Mouse (Mus musculus) B cell, adult 2 months (primary cell): ENCODE results near the gene Exoc2.

Source experiments
- DNase-seq, 2 experiments: peaks; one replicate each; pipeline ENCODE4 v3.0.0; 2022

The Exoc2 gene

DNA sequence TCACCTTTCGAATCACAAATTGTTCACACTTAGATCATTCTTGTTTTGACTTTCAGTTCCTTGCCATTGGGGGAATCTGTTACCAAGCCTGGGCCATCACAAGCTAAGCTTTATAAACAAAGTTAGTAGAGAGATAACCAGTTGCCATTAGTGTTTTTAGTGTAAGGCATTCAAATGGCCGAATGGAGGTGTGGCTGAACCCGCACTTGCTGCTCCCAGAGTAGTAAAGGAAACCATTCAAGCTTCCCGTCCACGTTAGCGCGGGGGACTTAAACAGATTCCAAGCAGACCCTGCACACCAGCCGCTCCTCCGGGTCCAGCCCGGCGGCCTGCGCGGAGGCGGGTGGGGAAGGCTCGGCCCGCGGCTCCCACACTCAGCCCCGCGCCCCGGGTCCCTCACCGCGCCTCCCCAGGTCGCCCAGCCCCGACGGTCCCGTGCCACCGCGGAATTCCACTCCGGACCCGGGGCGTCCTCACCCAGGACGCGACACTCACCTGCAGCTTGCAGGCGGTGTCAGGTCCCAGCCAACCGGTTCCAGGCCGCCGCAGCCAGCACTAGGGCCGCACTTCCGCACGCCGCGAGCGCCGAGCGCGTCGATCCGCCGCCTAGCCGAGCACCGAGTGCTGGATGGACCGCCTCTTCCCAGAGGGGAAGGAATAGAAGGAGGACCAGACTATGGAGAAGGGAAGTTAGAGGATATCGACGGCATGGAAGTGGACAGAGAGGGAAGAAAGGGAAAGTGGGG, at the start of gene Exoc2, which contains the start of gene Gm5447:
Gene Exoc2, minus strand, starts transcription at position 593 of the 746 bp plus-strand sequence.
Gene Gm5447, plus strand, starts transcription at position 704 of the 746 bp plus-strand sequence.
- DNase-seq: peak; percentile 82 to 85

DNA sequence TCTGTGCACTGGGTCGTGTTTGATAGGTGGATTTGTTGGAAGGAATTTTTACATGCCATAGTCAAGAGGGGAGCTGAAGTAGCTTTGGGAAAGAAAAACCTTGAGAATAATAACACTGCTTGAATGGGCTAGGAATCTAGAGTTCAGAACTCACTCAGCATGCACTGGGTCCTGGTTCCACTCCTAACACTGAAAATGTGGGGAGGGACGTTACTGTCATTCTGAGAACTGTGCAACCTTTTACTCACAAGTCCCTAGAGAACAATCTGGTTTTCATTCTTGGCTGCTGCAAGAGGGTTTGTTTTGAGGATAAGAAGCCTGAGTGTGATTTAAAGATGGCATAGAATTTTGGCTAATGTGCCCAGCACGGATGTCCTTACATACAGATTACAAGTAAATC, 49.8 kb upstream of the Exoc2 start:
- no peak for DNase-seq

DNA sequence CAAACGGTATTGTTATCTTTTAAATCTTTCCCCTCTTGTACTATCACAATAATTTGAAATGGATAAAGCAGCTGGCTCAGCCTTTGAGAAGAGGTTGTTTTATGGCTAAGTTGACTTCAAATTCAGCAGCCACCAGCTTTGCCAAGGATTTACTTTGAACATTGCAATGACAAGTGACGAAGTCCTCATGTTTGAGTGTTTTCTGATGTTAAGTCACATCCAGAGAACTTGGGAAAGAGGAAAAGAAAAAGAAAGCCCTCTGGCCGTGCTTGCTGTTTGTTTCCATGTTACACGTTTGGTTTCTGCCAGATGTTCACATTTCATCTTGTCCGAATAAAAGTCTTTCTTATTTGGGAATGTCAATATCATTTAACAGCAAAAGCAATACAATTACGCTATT, 48.0 kb upstream of the Exoc2 start:
- DNase-seq: no peak

DNA sequence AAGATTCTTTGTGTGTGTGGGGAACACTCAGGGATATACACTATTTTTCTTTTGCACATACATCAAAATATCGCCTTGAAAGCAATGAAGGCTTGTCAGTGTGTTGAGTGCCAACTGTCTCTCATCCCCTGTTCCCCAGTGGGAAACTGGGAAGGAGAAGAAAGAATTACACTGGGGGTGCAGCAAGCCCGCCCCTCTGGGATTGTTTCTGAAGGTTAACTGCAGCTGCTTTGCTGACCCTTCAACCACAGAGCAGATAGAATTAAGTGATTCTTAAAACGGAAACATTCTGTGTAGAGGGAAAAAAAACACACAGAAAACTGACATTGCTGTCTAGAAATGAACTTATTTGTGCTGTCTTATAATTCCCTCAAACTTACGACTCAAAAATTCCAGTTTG, 47.6 kb upstream of the Exoc2 start:
- DNase-seq: no peak

DNA sequence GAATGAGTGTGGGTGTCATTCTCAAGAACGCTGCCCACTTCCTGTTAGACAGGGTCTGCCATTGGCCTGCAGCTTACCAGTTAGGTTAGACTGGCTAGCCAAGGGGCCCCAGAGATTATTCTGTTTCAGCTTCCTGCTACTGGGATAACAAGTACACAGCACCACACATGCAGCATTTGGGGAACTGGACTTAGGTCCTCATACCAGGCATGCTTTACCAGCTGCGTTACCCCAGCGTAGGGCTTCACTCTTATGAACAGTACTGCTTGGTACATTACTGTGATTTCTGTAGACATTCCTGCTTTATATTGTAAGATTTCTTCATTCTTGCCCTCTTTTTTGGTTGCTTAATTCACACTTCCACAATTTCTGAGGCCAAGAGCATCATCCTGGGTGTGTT, 43.7 kb upstream of the Exoc2 start:
- DNase-seq: no peak

DNA sequence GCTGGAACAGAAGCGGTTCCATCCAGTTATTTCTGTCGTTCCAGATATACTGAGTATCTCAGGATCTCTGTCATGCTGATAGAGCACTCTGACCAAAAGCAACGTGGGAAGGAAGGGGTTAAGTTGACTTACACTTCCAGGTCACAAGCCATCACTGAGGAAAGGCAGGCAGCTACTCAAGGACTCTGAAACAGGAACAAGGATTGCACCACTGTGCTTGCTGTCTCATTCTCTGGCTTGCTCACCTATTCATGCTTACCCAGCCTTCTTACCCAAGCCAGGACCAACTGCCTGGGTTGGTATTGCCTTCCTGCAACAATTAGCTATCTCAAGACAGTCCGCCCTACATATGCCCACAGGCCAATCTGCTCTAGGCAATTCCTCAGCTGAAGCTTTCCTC, 31.1 kb upstream of the Exoc2 start:
- DNase-seq: no peak

DNA sequence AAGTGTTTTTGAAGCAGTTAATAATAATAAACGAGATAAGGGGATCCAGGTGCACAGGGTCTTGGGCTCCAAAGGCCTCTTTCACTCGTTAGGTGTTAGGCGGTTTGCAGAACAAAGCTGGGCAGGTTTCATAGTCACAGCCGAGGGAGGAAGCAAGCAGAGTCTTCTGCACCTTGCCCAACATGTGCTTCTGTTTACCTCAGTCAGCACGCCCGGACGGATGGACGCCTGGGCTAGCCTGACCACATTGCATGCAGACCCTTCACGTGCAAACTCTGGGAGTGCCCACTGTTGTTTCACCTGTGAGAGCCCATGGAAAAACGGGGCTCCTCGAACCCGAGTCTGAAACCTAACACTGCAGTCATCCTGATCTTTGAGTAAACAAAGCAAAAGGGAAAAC, 30.6 kb upstream of the Exoc2 start:
- DNase-seq: no peak

DNA sequence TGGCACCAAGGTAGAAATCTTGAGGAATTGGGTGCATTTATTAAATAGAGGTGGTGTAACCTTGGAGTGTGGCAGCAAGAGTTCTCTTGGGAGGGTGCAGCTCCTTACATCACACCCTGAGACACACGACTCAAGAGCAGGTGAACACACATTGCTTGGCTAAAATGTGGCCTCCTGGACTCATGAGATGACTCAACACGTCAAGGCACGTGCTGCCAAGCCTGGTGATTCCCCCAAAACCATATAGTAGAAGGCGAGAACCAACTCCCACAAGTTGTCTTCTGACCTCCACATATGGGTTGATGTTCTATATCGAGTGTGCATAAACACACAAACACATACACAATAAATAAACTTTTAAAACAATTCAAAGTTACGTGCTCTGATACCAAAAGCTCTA, 25.9 kb upstream of the Exoc2 start:
- DNase-seq: no peak

DNA sequence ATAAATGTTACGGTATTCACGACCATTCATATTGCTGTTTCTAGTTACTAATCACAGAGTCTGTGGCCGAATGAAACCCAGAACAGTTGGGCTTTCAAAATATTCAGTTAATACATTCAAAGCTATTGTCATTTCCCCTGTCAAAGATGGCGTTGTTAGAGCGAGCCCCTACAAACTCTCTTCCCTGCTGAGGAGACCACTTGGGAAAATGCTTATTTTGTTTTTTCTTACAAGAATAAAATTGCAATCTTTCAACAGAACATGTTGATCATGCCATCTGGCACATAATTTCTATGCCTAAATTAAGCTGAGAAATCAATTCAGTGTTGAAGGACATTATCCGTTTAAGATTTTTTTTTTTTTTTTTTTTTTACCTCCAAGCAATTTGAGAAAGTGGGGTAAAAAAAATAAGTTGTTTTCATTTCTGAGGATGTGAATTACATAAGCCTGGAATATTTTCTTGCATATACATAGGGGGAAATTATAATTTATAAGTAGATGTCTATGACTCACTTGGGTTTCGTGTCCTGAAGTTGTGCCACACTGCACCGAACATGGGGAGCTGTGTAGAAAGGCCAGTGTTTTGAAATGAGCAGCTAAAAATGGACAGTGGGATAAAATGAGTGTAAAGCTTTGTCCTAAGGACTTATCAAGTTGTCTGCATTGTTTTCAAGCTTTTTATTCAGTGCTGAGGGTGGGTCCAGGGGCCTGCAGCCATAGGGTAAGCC, 23.8 kb upstream of the Exoc2 start:
- DNase-seq: no peak

DNA sequence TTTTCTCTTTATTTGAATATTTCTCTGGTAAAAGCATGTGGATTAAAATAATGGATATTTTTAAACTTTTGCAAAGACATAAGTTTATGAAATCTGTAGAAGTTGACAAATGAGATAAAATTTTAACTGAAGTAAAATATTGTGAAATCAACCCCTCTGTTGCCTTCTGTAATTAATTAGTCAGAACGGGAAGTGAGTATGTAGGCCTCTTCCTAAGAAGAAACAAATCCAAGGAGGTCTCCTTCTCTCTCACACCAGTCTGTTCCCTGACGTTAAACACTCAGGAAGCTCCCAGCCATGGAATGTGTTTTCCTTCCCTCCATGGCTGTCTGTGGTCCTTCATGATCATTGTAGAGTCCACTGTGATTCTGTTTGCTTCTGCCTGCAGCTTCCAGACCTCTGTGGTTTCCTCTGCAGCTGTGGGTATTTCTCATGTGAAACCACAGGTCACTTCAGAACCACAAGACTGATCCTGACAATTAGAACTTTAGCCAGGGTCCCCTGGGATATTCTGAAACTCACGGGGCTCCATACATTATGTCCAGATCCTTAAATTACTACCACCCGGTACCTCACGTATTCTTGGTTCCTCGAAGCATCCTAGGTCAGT, 20.5 kb upstream of the Exoc2 start:
- no peak for DNase-seq

DNA sequence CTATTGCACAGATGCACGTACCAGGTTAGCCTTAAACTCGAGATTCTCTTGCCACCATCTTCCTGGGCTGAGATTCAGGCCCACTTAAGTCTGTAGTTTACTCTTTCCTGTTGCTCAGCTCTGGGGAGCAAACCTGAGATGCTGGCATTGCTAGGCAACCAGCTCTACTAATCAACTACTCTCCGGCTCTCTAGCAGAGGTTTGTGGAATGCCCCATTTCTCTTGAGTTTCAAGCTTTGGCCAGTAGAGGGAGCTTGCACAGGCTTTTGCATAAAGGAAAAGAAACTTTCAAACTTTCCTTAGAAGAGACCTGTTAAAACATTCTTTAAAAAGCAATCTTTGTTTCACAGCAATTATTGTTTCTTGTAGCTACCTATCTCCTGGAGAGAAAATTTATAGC, 19.9 kb upstream of the Exoc2 start:
- DNase-seq: peak; percentile 60 to 63

DNA sequence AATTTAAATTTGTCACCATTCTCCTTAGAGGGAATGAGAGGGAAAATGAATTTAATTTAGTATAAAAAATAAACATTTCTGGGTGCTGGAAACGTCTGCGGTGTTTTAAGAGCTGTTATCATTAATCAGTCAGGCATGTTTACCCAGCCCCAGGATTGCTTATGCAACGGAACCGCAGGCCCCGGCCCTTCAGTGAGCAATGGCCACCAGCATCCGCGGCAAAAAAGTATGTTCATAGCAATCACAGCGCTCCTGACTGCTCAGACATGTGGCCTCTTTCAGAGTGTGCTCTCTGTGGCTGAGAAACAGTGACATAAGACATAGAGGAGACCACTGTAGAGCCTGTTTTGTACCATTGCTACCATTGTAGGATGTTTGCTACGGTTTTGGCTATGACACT, 16.3 kb upstream of the Exoc2 start:
- DNase-seq: no peak

DNA sequence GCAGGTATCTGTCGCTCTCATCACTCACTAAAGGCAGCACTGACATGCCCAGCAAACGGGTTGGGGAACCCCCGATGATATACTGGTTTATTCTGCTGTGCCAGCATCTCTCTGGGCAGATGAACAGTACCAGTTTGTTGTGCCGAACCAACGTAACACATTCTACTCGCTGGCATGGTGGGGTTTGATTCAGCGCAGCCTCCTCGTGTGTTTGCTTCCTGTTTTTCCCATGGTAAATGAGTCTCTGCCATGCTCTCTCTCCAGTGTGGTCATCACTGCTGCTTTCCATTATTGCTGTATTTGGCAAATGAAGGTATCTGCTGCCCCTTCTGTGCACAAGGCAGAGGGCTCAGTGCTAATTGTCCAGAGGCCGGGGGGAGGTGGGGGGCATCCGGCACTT, 15.8 kb upstream of the Exoc2 start:
- no peak for DNase-seq

DNA sequence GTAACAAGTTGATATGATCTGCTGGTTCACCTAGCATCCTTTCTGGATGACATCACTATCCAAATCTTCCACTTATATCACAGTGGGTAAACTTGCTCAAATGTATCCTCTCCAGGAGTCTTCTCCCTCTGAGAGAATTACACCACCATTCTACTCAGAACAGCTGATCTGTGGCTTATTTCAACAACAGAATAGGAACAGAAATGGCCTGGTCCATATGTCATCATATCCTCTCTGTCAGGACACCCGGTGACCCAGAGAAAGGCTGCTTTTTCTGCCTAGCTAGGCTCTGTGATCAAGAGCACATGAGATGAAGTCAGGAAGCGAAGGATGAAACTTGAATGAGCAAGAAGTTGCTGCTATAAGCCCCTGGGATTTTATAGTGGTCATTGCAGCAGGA, 13.8 kb upstream of the Exoc2 start:
- DNase-seq: no peak

DNA sequence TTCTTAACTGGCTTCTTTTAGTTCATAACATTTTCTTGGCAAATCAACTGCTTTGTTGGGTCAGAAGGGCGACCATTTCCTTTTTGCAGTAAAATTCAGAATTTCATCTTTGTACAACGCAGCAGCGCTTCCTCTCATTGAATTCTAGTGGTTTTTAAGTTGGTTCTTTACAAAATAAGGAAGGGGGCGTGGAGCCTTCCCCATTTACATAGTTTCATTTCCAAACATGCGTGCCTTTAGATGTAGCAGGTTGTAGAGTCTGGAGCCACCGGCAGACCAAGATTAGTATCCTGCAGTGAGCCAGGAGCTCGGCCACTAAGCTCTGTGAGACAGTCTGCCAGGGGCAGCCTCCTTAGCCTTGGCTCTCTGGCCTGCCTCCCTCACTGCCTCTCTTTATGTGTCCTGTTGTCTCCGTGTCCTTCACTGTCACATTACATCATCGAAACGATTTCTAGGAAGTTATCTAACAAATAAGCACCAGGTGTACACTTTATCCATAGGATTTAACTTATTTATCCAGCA, 13.1 kb upstream of the Exoc2 start:
- DNase-seq: peak; percentile 27 to 44

DNA sequence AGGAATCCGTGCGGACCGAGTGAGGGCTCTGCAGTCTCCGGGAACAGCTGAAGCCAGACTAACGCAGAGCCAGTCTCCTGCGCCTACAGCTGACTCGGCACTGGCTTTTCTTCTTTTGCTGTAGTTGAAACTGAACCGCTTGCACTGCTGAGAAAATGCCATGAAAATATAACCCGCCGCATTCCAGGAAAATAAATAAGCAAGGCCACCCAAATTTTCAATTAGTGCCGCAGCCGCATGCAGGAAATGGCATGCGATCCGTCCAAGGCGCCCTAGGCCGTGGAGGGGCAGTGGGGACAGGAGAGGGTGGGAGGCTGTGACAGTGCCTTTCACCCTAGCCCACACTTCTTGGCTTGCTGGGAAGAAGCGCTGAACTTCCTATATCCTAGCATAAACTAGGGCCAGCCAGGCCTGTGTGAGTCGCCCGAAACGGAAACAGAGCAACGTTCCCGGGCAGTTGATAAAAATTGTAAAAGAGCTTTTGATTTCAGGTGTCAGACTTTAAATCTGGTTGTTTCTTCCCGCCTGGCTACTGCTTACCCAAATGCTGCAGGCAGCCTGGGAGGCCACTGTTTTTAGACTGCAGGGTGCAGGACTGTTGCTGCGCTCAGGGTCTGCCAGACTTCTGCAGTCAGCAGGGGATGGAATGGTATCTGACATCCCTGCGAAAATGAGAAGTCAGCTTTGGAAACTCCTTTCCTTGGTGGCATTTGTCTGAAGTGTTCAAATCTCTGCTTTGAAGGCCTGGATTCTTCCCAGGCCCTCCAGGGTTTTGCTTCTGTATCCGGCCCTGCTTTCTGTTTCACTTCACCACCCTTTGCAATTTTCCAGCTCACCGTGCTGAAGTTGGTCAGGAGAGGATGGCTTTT, 11.9 kb upstream of the Exoc2 start:
- DNase-seq: peak; percentile 26 to 28

DNA sequence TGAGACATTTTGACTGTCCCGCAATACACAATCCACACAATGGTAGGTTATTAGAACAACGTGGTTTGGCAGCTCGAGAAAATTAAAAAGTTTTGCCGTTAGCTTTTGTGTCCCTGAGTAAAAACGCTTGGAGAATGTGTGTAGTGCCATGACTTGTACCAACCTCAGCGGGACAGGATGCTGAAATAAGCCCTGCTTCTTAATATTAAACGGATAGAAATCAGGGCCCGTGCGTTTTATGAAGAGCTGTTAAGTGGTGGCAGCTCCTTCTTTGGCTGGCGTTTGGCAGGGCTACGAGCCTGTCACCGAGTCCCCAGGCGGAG, 11.3 kb upstream of the Exoc2 start:
- DNase-seq: peak in 1 of 2 experiments; percentile 29

DNA sequence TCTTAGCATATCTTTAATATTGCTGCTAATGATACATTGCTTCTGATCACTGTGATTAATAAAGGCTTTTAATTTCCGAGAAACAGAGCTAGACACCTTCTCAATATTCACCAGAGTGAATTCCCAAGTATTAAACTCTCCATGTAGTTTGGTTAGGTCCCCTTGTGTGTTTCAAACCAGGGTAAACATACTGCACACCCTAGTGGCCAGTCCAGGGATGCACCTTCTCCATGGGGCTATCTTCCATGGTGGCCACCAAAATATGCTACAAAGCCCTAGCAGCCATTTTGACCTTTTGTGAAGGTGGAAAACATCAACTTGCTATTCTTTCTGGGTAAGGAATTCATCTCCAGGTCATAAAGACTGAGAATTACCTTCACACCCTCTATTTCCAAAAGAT, 7.8 kb upstream of the Exoc2 start:
- DNase-seq: peak; percentile 69 to 74

DNA sequence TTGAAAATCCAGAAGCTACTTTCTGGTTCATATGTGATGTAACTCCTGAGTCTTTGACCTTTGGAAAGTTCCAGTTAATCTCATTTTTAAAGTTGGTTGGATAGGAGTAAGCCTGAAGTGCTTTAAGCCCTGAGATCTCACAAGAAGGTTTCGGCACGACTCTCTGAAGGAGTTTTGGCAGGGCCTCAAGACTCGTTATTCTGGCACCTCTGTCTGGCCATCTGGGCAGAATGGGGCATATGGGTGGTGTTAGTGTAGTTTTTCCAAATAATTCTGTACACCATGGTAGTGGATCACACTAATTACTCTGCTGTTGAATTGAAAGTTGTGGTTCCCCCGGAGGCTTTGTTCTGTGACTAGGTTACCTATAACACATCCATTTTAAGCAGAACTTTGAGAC, 4.3 kb upstream of the Exoc2 start:
- no peak for DNase-seq

DNA sequence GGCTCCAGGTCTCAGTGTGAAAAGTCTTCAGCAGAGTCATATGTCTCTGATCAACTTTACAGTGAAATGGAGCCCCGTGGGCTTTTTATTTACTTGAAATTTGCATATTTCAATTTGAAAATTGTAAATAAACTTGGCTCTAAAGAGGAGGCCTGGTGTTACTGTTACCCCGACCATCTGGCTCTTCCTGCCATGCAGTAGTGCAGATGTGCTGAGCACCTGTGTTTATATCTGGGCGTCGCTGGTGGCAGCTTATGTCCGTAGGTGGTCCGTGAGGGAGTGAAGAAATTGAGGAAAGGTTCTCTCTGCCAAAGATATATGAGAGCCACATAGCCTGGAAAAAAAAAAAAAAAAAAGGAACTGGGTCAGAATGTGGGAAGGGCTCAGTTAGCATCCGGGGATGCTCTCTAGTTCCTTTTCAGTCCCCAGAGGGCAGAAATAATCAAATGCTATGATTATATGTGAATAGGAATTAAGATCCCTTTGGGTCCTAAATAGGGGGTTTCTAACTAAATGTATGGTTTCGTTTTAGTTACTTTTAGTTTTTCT, 2.7 kb upstream of the Exoc2 start:
- no peak for DNase-seq

DNA sequence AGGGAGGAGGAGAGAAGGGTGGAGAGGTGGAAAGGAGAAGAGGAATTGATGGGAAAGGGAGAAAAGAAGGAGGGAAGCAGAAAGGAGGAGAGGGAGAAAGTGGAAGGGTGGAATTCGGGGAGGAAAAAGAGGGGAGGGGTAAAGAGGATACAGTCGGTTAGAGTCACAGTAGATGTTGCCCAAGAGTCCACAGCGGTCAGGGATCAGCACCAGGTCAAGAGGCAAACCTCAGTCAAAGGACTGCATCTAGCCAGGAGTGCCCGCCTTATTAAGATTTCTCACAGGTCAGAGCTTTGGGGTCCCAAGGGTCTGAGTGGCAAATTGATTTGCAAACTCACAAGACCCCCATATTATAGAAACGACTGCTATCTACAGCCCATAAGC, 346 bp upstream of the Exoc2 start:
- DNase-seq: no peak

DNA sequence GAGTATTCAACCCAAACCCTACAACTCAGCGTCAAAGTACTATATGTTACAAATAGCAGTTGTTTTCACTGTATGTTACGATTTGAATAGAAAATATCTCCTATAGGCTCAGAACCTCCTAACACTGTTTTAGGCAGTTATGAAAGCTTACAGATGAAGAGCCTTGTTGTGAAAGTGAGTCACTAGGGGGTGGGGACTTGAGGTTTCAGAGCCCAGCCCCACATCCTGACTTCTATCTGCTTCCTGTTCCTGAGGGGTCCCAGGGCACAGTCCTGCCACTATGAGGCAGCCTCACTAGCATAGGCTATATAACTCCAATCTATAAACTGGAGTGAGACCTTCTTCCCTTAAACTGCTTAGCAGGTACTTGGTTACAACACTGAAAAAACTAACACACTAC, 1.8 kb downstream of the Exoc2 start:
- peak; percentile 51 to 61 for DNase-seq

DNA sequence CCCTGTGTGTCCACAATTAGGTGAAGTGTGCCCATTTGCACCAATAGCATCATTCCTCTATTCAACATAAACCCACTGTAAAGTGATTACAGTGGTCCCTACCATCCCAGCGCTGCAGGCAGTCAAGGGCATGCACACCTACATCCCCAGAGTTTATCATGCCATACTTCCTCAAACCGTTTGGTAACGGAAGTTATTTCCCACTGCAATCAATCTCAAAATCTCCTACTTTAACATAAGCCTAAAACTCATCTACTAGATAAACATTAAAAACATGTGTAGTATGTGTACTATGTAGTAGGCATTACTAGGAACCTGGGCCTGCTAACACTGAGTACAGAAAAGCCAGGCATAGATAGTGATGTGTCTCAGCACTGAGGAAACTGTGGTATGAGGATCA, 2.8 kb downstream of the Exoc2 start:
- no peak for DNase-seq
